Mouse (Mus musculus): ENCODE measurements around the gene Triml2. TPM values are rescaled to one million over a fixed set of nuclear protein-coding genes. Genes with fewer than 3 reads are reported as not detected.

The Triml2 gene
- not detected in 2 replicates for polyA plus RNA-seq (2015; fragmentation: Nextera tagmentation; extraction: Ambion mirVana)

DNA sequence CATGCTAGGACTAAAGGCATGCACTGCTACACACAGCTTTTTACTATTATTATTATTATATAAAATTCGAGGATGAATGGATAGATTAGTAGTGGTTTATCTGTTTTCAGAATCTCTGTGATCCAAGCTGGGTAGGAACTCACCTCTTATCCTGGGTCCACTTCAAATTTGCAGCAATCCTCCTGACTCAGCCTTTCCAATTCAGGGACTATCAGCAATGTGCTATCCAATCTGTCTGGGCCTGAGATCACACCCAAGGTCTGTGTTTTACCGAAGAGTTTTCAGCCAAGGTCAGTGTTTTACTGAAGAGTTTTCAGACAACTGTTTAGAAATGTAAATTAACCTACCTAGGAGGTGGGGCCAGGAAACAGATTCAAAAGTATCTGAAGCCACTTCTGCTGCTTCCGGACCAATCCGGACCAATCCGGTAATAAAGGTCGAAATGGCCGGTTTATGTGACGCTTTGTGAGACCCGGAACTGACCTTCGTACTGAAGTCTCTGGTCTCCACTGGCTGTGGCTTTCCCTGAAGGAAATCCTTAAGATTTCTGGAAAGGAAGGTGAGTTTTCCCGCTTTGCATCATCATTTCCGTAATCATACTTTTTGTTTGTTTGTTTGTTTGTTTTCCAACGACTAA lies at the start of gene Triml2:
Gene Triml2, plus strand, starts transcription at position 488 of the 637 bp plus-strand sequence.
- no peak within 1 kb of the TSS for H3K27ac ChIP-seq
- WGBS = 93% methylated on average over 13 of the region's 13 CpGs

DNA sequence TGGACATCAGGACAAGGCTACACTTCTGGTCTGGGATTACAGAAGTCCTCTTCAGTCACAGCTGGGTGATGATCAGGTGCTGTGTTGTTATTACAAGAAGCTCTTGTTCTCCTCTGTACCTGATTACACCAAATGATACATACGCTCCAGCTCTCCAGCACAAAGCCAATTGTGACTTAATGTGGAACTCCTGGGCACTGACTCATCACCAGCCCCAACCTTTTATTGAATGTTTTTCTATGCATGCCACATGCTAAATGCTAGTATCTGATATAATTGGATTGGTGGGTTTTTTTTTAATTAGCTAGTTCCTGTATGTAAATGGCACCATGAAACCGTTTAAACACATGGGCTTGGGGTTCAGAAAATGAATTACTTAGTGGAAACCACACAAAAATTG lies 39.0 kb upstream of the Triml2 start, which contains the start of gene Triml1:
Gene Triml1, minus strand, starts transcription at position 101 of the 400 bp plus-strand sequence.
- ATAC-seq (replicated peaks; ENCODE audit: insufficient number of reproducible peaks, insufficient read depth, low FRiP score, low read depth) = no peak
- H3K9ac ChIP-seq = no peak within 1 kb of the TSS
- 76% methylated on average over 2 of the region's 2 CpGs for WGBS

More for the DNA sequence above, at the start of gene Triml2:
- no peaks in the 10 kb centered on the region for H3K9me3 ChIP-seq (replicated peaks)
- no peaks in the 10 kb centered on the region for H3K36me3 ChIP-seq
- no peak for ATAC-seq (replicated peaks; ENCODE audit: insufficient number of reproducible peaks, insufficient read depth, low FRiP score, low read depth)
- H3K27me3 ChIP-seq = no peaks in the 10 kb centered on the region
- no peak within 1 kb of the TSS for H3K4me2 ChIP-seq
- no peaks in the 10 kb centered on the region for H3K4me1 ChIP-seq (replicated peaks)
- no peak within 1 kb of the TSS for H3K9ac ChIP-seq
- H3K4me3 ChIP-seq = no peak within 1 kb of the TSS

DNA sequence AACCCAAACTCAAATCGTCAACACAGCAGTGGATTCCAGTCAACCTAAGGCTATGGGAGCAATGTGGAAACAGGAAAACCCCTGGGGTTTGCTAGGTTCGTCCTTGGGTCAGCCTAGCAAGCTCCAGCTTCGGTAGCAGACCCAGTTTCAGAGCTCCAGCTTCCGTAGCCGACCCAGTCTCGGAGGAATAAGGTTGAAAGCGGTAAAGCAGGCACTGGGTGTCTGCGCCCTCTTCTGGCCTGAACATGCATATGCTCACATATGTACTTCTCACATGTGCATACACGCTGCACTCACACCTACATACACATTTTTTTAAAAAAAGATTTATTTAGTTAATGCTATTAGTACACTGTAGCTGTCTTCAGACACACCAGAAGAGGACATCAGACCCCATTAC lies 31.0 kb upstream of the Triml2 start:
- no peak for ATAC-seq (replicated peaks; ENCODE audit: insufficient number of reproducible peaks, insufficient read depth, low FRiP score, low read depth)
- Histone ChIP-seq H3K4me3 (no peak overlapping the region), H3K4me1 (replicated peaks) (no peaks in the 10 kb centered on the region), H3K27me3 (no peaks in the 10 kb centered on the region), H3K9me3 (replicated peaks) (no peaks in the 10 kb centered on the region), H3K4me2 (no peak overlapping the region), H3K36me3 (no peaks in the 10 kb centered on the region), H3K9ac (no peak overlapping the region), H3K27ac (no peak overlapping the region)
- WGBS = 84% methylated on average over 9 of the region's 9 CpGs

More for the DNA sequence above, 39.0 kb upstream of the Triml2 start, which contains the start of gene Triml1:
- no peak within 1 kb of the TSS for H3K27ac ChIP-seq
- no peaks in the 10 kb centered on the region for H3K4me1 ChIP-seq (replicated peaks)
- no peaks in the 10 kb centered on the region for H3K36me3 ChIP-seq
- H3K4me2 ChIP-seq = no peak within 1 kb of the TSS
- H3K27me3 ChIP-seq = no peaks in the 10 kb centered on the region
- H3K9me3 ChIP-seq (replicated peaks) = no peaks in the 10 kb centered on the region
- H3K4me3 ChIP-seq = no peak within 1 kb of the TSS

DNA sequence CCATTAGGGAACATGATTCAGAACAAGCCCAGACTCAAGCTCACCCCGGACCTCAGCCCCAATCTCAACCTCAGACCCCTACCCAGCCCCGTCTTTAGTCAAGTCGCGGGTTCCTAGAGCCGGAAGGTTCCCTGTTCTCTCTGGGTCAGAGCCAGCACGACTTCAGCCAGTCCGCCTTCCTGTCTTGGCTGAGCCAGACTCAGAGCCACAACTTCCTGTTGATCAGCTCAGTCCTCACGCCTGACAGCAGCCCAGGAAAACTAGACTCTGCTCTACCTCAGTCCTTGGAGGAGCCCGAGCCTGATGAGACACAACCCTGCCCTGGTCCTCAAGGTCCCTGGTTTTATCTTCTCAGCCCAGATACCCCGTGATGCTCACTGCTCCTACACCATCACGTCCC lies 17.1 kb upstream of the Triml2 start:
- H3K9ac ChIP-seq = no peak overlapping the region
- no peaks in the 10 kb centered on the region for H3K36me3 ChIP-seq
- no peaks in the 10 kb centered on the region for H3K27me3 ChIP-seq
- ATAC-seq (replicated peaks; ENCODE audit: insufficient number of reproducible peaks, insufficient read depth, low FRiP score, low read depth) = no peak
- no peak overlapping the region for H3K4me2 ChIP-seq
- H3K27ac ChIP-seq = no peak overlapping the region
- H3K4me1 ChIP-seq (replicated peaks) = no peaks in the 10 kb centered on the region
- H3K9me3 ChIP-seq (replicated peaks) = no peaks in the 10 kb centered on the region
- whole genome bisulfite sequencing = 79% methylated on average over 11 of the region's 11 CpGs
- no peak overlapping the region for H3K4me3 ChIP-seq

DNA sequence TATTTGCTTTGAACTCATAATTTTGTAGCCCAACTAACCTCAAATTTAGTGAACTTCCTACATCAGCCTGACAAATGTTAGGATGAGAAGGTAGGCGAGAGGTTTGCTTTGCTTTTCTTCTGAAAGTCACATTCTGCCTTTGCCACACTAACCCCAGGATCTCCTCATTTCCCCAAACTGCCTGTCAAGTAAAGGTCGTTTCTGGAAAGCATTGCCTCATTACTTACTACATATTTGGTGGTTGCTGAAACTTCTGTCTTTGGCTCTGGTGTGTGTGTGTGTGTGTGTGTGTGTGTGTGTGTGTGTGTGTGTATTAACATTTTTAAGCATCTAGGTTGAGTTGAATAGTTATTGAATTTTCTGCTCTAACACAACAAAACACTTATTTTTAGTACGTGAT lies 15.9 kb upstream of the Triml2 start:
- Histone ChIP-seq H3K4me2 (no peak overlapping the region), H3K9me3 (replicated peaks) (no peaks in the 10 kb centered on the region), H3K27me3 (no peaks in the 10 kb centered on the region), H3K9ac (no peak overlapping the region), H3K4me3 (no peak overlapping the region), H3K36me3 (no peaks in the 10 kb centered on the region), H3K4me1 (replicated peaks) (no peaks in the 10 kb centered on the region), H3K27ac (no peak overlapping the region)
- no peak for ATAC-seq (replicated peaks; ENCODE audit: insufficient number of reproducible peaks, insufficient read depth, low FRiP score, low read depth)
- 74% methylated on average over 3 of the region's 3 CpGs for WGBS

DNA sequence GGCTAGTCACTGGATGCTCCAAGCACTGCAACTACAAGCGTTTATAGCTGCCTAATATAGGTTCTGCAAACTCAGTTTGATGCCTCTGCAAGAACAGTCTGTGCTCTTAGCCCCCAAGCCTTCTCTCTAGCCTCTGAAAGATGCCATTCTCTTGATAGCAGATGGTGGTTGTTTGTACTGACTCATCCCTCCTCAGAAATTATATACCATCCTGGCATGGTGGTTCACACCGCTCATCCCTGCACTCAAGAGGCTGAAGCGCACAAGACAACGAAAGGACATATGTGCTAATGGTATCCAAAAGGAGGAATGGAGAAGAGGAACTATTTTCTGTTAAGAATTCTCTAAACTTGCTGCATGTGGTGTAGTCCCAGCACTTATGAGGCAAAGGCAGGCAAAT lies 12.3 kb upstream of the Triml2 start:
- H3K4me3 ChIP-seq = no peak overlapping the region
- no peak overlapping the region for H3K27ac ChIP-seq
- no peak overlapping the region for H3K9ac ChIP-seq
- no peak for ATAC-seq (replicated peaks; ENCODE audit: insufficient number of reproducible peaks, insufficient read depth, low FRiP score, low read depth)
- no peaks in the 10 kb centered on the region for H3K4me1 ChIP-seq (replicated peaks)
- no peak overlapping the region for H3K4me2 ChIP-seq
- WGBS = 87% methylated on average over 4 of the region's 4 CpGs
- no peaks in the 10 kb centered on the region for H3K9me3 ChIP-seq (replicated peaks)
- no peaks in the 10 kb centered on the region for H3K36me3 ChIP-seq
- H3K27me3 ChIP-seq = no peaks in the 10 kb centered on the region

DNA sequence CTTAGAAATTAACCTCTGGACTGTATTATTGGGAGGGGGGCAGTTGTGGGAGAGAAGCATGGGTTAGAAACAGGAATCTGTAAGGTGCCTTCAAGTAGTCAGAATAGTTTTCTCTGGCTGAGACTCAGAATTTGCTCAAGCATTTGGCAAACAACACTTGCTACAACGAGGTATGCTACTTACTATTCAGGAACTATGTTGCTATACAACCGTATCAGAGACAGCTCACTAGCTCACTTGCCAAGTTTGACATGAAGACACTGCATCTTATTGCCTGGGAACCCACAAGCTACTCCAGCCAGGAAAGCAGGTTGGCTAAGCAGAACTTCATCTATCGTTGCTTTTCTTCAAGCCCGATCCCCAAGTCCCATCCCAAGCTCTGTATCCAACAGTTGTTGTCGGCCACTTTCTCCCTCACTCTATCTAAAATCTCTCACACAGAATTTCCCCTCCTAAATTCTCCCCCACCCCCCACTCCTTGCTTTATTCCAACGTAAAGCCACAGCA lies 11.0 kb upstream of the Triml2 start:
- Histone ChIP-seq H3K4me2 (no peak overlapping the region), H3K9me3 (replicated peaks) (no peaks in the 10 kb centered on the region), H3K27ac (no peak overlapping the region), H3K4me1 (replicated peaks) (no peaks in the 10 kb centered on the region), H3K9ac (no peak overlapping the region), H3K27me3 (no peaks in the 10 kb centered on the region), H3K36me3 (no peaks in the 10 kb centered on the region), H3K4me3 (no peak overlapping the region)
- 77% methylated on average over 6 of the region's 6 CpGs for WGBS
- no peak for ATAC-seq (replicated peaks; ENCODE audit: insufficient number of reproducible peaks, insufficient read depth, low FRiP score, low read depth)

DNA sequence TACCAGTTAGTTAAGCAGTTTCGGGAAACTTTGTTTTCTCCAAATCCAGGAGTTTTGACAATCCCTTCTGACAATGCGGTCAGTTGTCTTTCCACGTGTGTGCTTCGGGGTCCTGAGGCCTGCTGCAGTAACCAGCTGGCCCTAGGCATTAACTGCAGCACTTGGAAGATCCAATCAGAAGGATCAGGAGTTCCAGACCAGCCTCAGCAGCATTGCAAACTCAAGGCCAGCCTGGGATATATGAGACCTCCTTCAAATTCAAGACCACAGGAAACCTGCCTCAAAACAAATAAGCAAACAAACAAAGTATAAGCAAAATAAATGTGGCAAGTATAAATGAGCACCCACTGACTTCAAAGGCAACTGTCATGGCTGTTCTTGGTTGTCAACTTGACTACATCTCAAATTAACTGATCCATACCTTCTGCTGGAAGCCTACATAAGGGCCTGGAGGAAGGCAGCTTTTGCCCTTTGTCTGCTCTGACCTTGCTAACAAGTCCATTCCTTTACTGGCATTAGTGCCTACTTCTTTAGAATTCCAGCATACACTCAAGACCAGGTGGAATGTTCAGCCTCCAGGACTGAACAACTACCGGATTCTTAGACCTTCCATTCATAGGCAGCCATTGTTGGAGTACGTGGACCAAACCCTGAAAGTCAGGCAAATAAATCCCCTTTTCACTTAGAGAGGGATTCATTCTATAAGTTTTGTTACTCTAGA lies 3.4 kb upstream of the Triml2 start:
- H3K27ac ChIP-seq = no peak overlapping the region
- no peak for ATAC-seq (replicated peaks; ENCODE audit: insufficient number of reproducible peaks, insufficient read depth, low FRiP score, low read depth)
- 87% methylated on average over 6 of the region's 6 CpGs for WGBS

DNA sequence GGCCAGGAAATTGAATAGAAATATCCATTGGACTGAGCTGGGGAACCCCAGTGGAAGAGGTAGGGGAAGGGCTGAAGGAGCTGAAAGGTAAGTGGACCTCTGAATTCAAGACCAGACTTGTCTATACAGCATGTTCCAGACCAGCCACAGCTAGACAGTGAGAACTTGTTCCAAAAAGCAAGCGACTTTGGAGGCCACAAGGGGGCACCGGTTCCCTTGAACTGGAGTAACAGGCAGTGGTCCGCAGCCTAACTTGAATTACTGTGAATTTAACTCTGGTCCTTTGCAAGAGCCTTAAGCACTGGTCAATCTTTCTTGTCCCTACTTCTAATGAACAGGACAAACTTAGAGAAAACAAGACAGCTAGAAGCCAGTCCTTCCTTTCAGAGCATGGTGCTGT lies 2.1 kb upstream of the Triml2 start:
- 57% methylated on average over 3 of the region's 3 CpGs for WGBS
- no peaks in the 10 kb centered on the region for H3K4me1 ChIP-seq (replicated peaks)
- H3K4me3 ChIP-seq = no peak overlapping the region
- H3K9me3 ChIP-seq (replicated peaks) = no peaks in the 10 kb centered on the region
- no peak overlapping the region for H3K4me2 ChIP-seq
- no peak for ATAC-seq (replicated peaks; ENCODE audit: insufficient number of reproducible peaks, insufficient read depth, low FRiP score, low read depth)
- no peaks in the 10 kb centered on the region for H3K36me3 ChIP-seq
- no peaks in the 10 kb centered on the region for H3K27me3 ChIP-seq
- H3K27ac ChIP-seq = no peak overlapping the region
- H3K9ac ChIP-seq = no peak overlapping the region

More for the DNA sequence above, 3.4 kb upstream of the Triml2 start:
- Histone ChIP-seq H3K27me3 (no peaks in the 10 kb centered on the region), H3K9ac (no peak overlapping the region), H3K4me3 (no peak overlapping the region), H3K4me2 (no peak overlapping the region), H3K9me3 (replicated peaks) (no peaks in the 10 kb centered on the region), H3K36me3 (no peaks in the 10 kb centered on the region), H3K4me1 (replicated peaks) (no peaks in the 10 kb centered on the region)

DNA sequence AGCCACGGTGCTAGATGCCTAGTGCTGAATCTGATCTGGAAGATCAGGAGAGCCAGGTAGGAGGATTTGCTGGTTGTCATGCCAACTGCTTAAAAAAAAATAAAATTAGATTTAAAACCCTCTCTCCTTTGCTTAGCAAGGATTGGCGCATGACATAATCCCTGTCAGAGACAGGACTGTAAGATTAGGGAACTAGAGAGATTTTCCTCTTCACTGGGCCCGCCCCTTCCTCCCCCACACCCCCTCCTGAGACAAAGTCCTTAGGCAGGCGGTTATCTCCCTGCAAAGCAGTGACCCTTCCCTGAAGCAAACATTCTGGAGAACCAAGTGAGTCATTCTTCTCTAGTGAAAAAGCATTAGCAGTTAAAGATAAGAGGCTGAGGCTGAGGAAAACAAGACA lies 1.2 kb upstream of the Triml2 start:
- Histone ChIP-seq H3K4me1 (replicated peaks) (no peaks in the 10 kb centered on the region), H3K9ac (no peak overlapping the region), H3K9me3 (replicated peaks) (no peaks in the 10 kb centered on the region), H3K27me3 (no peaks in the 10 kb centered on the region), H3K36me3 (no peaks in the 10 kb centered on the region), H3K27ac (no peak overlapping the region), H3K4me2 (no peak overlapping the region), H3K4me3 (no peak overlapping the region)
- ATAC-seq (replicated peaks; ENCODE audit: insufficient number of reproducible peaks, insufficient read depth, low FRiP score, low read depth) = peak; percentile 60; the same call in 1 of the 2 replicates
- 24% methylated on average over 4 of the region's 4 CpGs for WGBS

DNA sequence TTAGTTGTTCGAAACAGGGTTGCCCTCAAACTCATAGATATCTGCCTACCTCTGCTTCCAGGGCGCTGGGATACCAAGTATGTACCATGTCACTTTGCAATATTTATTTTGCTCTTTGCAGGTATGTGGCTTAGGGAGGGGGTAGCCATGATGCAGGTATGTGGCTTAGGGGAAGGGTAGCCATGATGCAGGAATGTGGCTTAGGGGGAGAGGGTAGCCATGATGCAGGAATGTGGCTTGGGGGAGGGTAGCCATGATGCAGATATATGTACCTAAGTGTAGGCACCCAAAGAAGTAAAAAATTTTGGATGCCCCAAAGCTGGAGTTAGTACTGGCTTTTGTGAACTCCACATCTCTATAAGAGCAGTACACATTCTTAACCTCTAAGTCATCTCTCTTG lies 1.9 kb downstream of the Triml2 start:
- Histone ChIP-seq H3K4me1 (replicated peaks) (no peaks in the 10 kb centered on the region), H3K9ac (no peak overlapping the region), H3K4me3 (no peak overlapping the region), H3K4me2 (no peak overlapping the region), H3K36me3 (no peaks in the 10 kb centered on the region), H3K9me3 (replicated peaks) (no peaks in the 10 kb centered on the region), H3K27ac (no peak overlapping the region), H3K27me3 (no peaks in the 10 kb centered on the region)
- ATAC-seq (replicated peaks; ENCODE audit: insufficient number of reproducible peaks, insufficient read depth, low FRiP score, low read depth) = no peak
- 86% methylated on average over 2 of the region's 2 CpGs for WGBS

DNA sequence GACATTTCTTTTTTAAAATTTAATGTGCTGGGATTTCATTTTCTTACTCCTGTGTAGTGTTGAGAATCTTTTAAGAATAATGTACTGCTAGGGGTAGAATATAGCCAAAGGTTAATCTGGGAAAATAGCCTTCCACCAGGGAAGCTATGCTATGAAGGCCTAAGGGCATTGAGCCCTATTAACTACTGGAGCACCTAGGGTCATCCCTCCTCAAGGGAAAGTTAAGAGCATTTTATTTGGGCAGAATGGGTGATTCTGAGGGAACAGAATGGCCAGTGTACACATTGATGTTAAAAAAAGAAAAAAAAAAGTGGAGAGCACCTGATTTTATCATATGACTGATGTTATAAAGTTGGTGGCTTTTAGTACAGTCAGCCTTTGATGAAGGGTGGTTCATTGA lies 35.2 kb downstream of the Triml2 start:
- H3K9ac ChIP-seq = no peak overlapping the region
- no peak for ATAC-seq (replicated peaks; ENCODE audit: insufficient number of reproducible peaks, insufficient read depth, low FRiP score, low read depth)
- H3K27me3 ChIP-seq = no peaks in the 10 kb centered on the region
- no peaks in the 10 kb centered on the region for H3K4me1 ChIP-seq (replicated peaks)
- H3K27ac ChIP-seq = no peak overlapping the region
- H3K4me3 ChIP-seq = no peak overlapping the region
- no peaks in the 10 kb centered on the region for H3K36me3 ChIP-seq
- no peak overlapping the region for H3K4me2 ChIP-seq
- no peaks in the 10 kb centered on the region for H3K9me3 ChIP-seq (replicated peaks)
